Mouse (Mus musculus): ENCODE results near the gene Gm49318. TPM values are rescaled to one million over a fixed set of nuclear protein-coding genes. Genes with fewer than 3 reads are reported as not detected.

Gene Gm49318
- polyA plus RNA-seq, 1 experiment from 2014 or later: not detected

GRCm38 (mm10) chr9:22051161-22051957 lies 19.7 kb downstream of the Gm49318 start:
- 3% methylated on average over 65 of the region's 67 CpGs for WGBS (ENCODE audit: insufficient replicate concordance)
- no peak for ATAC-seq (replicated peaks; ENCODE audit: insufficient number of reproducible peaks, low FRiP score, low TSS enrichment)
- no peak overlapping the region for H3K27ac ChIP-seq (ENCODE audit: low read depth, low read length)

GRCm38 (mm10) chr9:22050351-22050889 lies 20.6 kb downstream of the Gm49318 start:
- Histone ChIP-seq H3K9me3 (replicated peaks; ENCODE audit: control insufficient read depth, low read length) (no peaks in the 10 kb centered on the region), H3K4me2 (peak overlapping the region; percentile 66), H3K27ac (ENCODE audit: low read depth, low read length) (no peak overlapping the region), H3K4me3 (ENCODE audit: low read depth, low read length) (peak overlapping the region; percentile 39), H3K4me1 (ENCODE audit: control insufficient read depth, insufficient read depth, low read length) (peaks cover 28% of the 10 kb centered on the region), H3K27me3 (ENCODE audit: control insufficient read depth, insufficient read depth, low read length) (peaks cover 65% of the 10 kb centered on the region), H3K9ac (ENCODE audit: low read depth, low read length) (no peak overlapping the region), H3K36me3 (ENCODE audit: control insufficient read depth, insufficient read depth, low read length) (no peaks in the 10 kb centered on the region)
- WGBS (ENCODE audit: insufficient replicate concordance): under 1% methylated on average over 37 of the region's 43 CpGs
- ATAC-seq (replicated peaks; ENCODE audit: insufficient number of reproducible peaks, low FRiP score, low TSS enrichment): peak; percentile 66

More at GRCm38 (mm10) chr9:22051161-22051957, 19.7 kb downstream of the Gm49318 start:
- peak overlapping the region; percentile 66 for H3K4me2 ChIP-seq
- H3K9ac ChIP-seq (ENCODE audit: low read depth, low read length): no peak overlapping the region
- H3K4me1 ChIP-seq (ENCODE audit: control insufficient read depth, insufficient read depth, low read length): peaks cover 28% of the 10 kb centered on the region
- no peaks in the 10 kb centered on the region for H3K36me3 ChIP-seq (ENCODE audit: control insufficient read depth, insufficient read depth, low read length)
- peaks cover 71% of the 10 kb centered on the region for H3K27me3 ChIP-seq (ENCODE audit: control insufficient read depth, insufficient read depth, low read length)
- H3K4me3 ChIP-seq (ENCODE audit: low read depth, low read length): peak overlapping the region; percentile 39
- no peaks in the 10 kb centered on the region for H3K9me3 ChIP-seq (replicated peaks; ENCODE audit: control insufficient read depth, low read length)

- Histone ChIP-seq H3K4me3 (ENCODE audit: low read depth, low read length) (no peak overlapping the region), H3K36me3 (ENCODE audit: control insufficient read depth, insufficient read depth, low read length) (no peaks in the 10 kb centered on the region), H3K9me3 (replicated peaks; ENCODE audit: control insufficient read depth, low read length) (no peaks in the 10 kb centered on the region), H3K4me2 (no peak overlapping the region), H3K4me1 (ENCODE audit: control insufficient read depth, insufficient read depth, low read length) (peaks cover 26% of the 10 kb centered on the region), H3K27me3 (ENCODE audit: control insufficient read depth, insufficient read depth, low read length) (peaks cover 62% of the 10 kb centered on the region), H3K27ac (ENCODE audit: low read depth, low read length) (no peak overlapping the region), H3K9ac (ENCODE audit: low read depth, low read length) (no peak overlapping the region)
- 39% methylated on average over 4 of the region's 4 CpGs for WGBS (ENCODE audit: insufficient replicate concordance)
- no peak for ATAC-seq (replicated peaks; ENCODE audit: insufficient number of reproducible peaks, low FRiP score, low TSS enrichment)
These were observed 21.3 kb downstream of the Gm49318 start for GRCm38 (mm10) chr9:22049721-22050270.

GRCm38 (mm10) chr9:22049315-22049714 lies 21.7 kb downstream of the Gm49318 start:
- Histone ChIP-seq H3K36me3 (ENCODE audit: control insufficient read depth, insufficient read depth, low read length) (no peaks in the 10 kb centered on the region), H3K4me2 (no peak overlapping the region), H3K27ac (ENCODE audit: low read depth, low read length) (no peak overlapping the region), H3K4me1 (ENCODE audit: control insufficient read depth, insufficient read depth, low read length) (peaks cover 22% of the 10 kb centered on the region), H3K27me3 (ENCODE audit: control insufficient read depth, insufficient read depth, low read length) (peaks cover 57% of the 10 kb centered on the region), H3K9ac (ENCODE audit: low read depth, low read length) (no peak overlapping the region), H3K9me3 (replicated peaks; ENCODE audit: control insufficient read depth, low read length) (no peaks in the 10 kb centered on the region), H3K4me3 (ENCODE audit: low read depth, low read length) (no peak overlapping the region)
- ATAC-seq (replicated peaks; ENCODE audit: insufficient number of reproducible peaks, low FRiP score, low TSS enrichment): no peak
- WGBS (ENCODE audit: insufficient replicate concordance): 62% methylated on average over 11 of the region's 11 CpGs

GRCm38 (mm10) chr9:22047329-22047728 lies 23.7 kb downstream of the Gm49318 start:
- no peak overlapping the region for H3K4me3 ChIP-seq (ENCODE audit: low read depth, low read length)
- ATAC-seq (replicated peaks; ENCODE audit: insufficient number of reproducible peaks, low FRiP score, low TSS enrichment): no peak
- 52% methylated on average over 9 of the region's 9 CpGs for WGBS (ENCODE audit: insufficient replicate concordance)
- H3K27me3 ChIP-seq (ENCODE audit: control insufficient read depth, insufficient read depth, low read length): peaks cover 40% of the 10 kb centered on the region
- H3K9ac ChIP-seq (ENCODE audit: low read depth, low read length): no peak overlapping the region
- no peak overlapping the region for H3K4me2 ChIP-seq
- H3K4me1 ChIP-seq (ENCODE audit: control insufficient read depth, insufficient read depth, low read length): peaks cover 22% of the 10 kb centered on the region
- no peaks in the 10 kb centered on the region for H3K9me3 ChIP-seq (replicated peaks; ENCODE audit: control insufficient read depth, low read length)
- H3K27ac ChIP-seq (ENCODE audit: low read depth, low read length): no peak overlapping the region
- no peaks in the 10 kb centered on the region for H3K36me3 ChIP-seq (ENCODE audit: control insufficient read depth, insufficient read depth, low read length)

GRCm38 (mm10) chr9:22041832-22042231 lies 29.2 kb downstream of the Gm49318 start:
- Histone ChIP-seq H3K4me1 (ENCODE audit: control insufficient read depth, insufficient read depth, low read length) (no peaks in the 10 kb centered on the region), H3K27ac (ENCODE audit: low read depth, low read length) (no peak overlapping the region), H3K4me2 (no peak overlapping the region), H3K27me3 (ENCODE audit: control insufficient read depth, insufficient read depth, low read length) (no peaks in the 10 kb centered on the region), H3K4me3 (ENCODE audit: low read depth, low read length) (no peak overlapping the region), H3K9me3 (replicated peaks; ENCODE audit: control insufficient read depth, low read length) (no peaks in the 10 kb centered on the region), H3K9ac (ENCODE audit: low read depth, low read length) (no peak overlapping the region), H3K36me3 (ENCODE audit: control insufficient read depth, insufficient read depth, low read length) (no peaks in the 10 kb centered on the region)
- no peak for ATAC-seq (replicated peaks; ENCODE audit: insufficient number of reproducible peaks, low FRiP score, low TSS enrichment)
- 54% methylated on average over 2 of the region's 2 CpGs for WGBS (ENCODE audit: insufficient replicate concordance)

GRCm38 (mm10) chr9:22037826-22038225 lies 33.2 kb downstream of the Gm49318 start:
- no peak overlapping the region for H3K9ac ChIP-seq (ENCODE audit: low read depth, low read length)
- H3K27me3 ChIP-seq (ENCODE audit: control insufficient read depth, insufficient read depth, low read length): no peaks in the 10 kb centered on the region
- no peak overlapping the region for H3K4me2 ChIP-seq
- H3K36me3 ChIP-seq (ENCODE audit: control insufficient read depth, insufficient read depth, low read length): no peaks in the 10 kb centered on the region
- H3K27ac ChIP-seq (ENCODE audit: low read depth, low read length): no peak overlapping the region
- no peak for ATAC-seq (replicated peaks; ENCODE audit: insufficient number of reproducible peaks, low FRiP score, low TSS enrichment)
- no peaks in the 10 kb centered on the region for H3K4me1 ChIP-seq (ENCODE audit: control insufficient read depth, insufficient read depth, low read length)
- no peak overlapping the region for H3K4me3 ChIP-seq (ENCODE audit: low read depth, low read length)
- 75% methylated on average over 10 of the region's 10 CpGs for WGBS (ENCODE audit: insufficient replicate concordance)
- H3K9me3 ChIP-seq (replicated peaks; ENCODE audit: control insufficient read depth, low read length): no peaks in the 10 kb centered on the region

GRCm38 (mm10) chr9:22035300-22036044 lies 35.6 kb downstream of the Gm49318 start:
- H3K27me3 ChIP-seq (ENCODE audit: control insufficient read depth, insufficient read depth, low read length): no peaks in the 10 kb centered on the region
- no peak overlapping the region for H3K4me2 ChIP-seq
- no peak overlapping the region for H3K4me3 ChIP-seq (ENCODE audit: low read depth, low read length)
- no peak overlapping the region for H3K9ac ChIP-seq (ENCODE audit: low read depth, low read length)
- 49% methylated on average over 6 of the region's 6 CpGs for WGBS (ENCODE audit: insufficient replicate concordance)
- H3K27ac ChIP-seq (ENCODE audit: low read depth, low read length): no peak overlapping the region
- H3K4me1 ChIP-seq (ENCODE audit: control insufficient read depth, insufficient read depth, low read length): no peaks in the 10 kb centered on the region
- no peaks in the 10 kb centered on the region for H3K36me3 ChIP-seq (ENCODE audit: control insufficient read depth, insufficient read depth, low read length)
- no peak for ATAC-seq (replicated peaks; ENCODE audit: insufficient number of reproducible peaks, low FRiP score, low TSS enrichment)
- H3K9me3 ChIP-seq (replicated peaks; ENCODE audit: control insufficient read depth, low read length): no peaks in the 10 kb centered on the region

All from heart, embryonic 11.5 days (tissue).